Mouse (Mus musculus) liver, postnatal 0 days (tissue): Measurements from ENCODE around the gene Prss58.

Experiments
- CTCF ChIP-seq: sonication (generic); IDR thresholded peaks from 2 replicates; pipeline ENCODE4 v1.5.1; 2016; ENCODE audit warnings: antibody characterized with exemption, low read depth
- EP300 ChIP-seq: IDR thresholded peaks from 2 replicates; pipeline ENCODE4 v1.6.1; 2016; ENCODE audit warnings: antibody characterized with exemption, low read depth, mild to moderate bottlenecking

DNA sequence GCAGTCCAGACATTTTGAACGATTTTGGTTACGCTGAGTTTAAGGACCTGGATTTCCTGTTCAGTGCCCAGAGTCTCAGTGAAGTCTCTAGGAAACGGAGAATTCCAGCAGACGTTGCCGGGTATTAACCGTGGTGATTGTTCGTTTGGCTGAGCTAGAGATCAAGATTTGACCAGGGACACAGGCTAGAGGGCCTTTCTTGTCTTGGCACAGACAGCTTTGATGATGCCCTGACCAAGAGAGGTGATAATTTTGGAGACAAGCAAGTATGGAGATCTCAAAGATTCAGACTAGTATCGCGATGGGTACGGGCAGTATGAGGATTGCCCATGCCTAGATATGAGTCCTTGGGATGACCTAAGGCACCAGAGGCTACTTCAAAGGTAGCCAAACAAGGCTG, 40.3 kb upstream of the Prss58 start, which contains the start of gene 1700074P13Rik:
- no peak for TF ChIP-seq CTCF
- TF ChIP-seq EP300 = no peak
